Comparison of ENCODE assay signal across 18 mouse cellular contexts in the genomic region with DNA sequence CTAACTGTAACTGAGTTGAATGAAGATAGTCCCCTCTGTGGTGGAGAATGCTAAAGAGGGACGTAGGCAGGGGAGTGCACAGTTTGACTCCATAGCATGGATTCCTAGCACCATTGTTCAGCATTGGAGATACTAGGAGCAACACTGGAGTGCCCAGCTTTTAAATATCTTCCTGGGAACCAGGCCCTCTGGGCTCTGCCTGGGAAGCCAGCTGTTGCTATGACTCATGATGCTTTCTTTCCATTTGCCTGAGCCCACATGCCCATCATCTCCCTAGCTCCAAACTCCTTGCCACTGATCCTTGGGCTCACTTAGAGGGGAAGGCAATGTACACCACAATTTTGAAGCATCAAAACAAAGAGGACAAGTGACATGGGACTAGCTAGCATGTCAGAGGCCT. TPM values are rescaled to one million over a fixed set of nuclear protein-coding genes. Genes with fewer than 3 reads are reported as not detected.
DNase-seq lines count a peak whose midpoint lies in the region; ATAC-seq and TF ChIP-seq lines count a peak whose summit lies in the region.
"Had no signal": no experiment of that assay in that cellular context is flagged by ENCODE, and none has a peak within 500 bp of the region (broad histone marks: within the 10 kb centered on the region; RNA-seq: fewer than 3 reads in every experiment).

No protein-coding gene starts in this region.

- peak overlapping the region; percentile 83 for H3K27ac ChIP-seq in heart, embryonic 11.5 days (ENCODE audit: low read depth, low read length)
- H3K27ac ChIP-seq in hindbrain, postnatal 0 days: peak overlapping the region; percentile 80; the same call in 1 of the 2 replicates
- H3K27ac ChIP-seq in hindbrain, embryonic 10.5 days: no peak overlapping the region
- peak overlapping the region; percentile 17; the same call in 1 of the 2 replicates for H3K27ac ChIP-seq in brown adipose tissue, adult 24 weeks (replicated peaks; ENCODE audit: low read depth, low read length)
- H3K27ac ChIP-seq: hindbrain, embryonic 12.5 days; kidney, embryonic 15.5 days; liver, embryonic 12.5 days had no signal

- H3K4me3 ChIP-seq in heart, embryonic 11.5 days (ENCODE audit: low read depth, low read length): no peak overlapping the region
- H3K4me3 ChIP-seq in hindbrain, postnatal 0 days (ENCODE audit: low read length): no peak overlapping the region
- H3K4me3 ChIP-seq in hindbrain, embryonic 10.5 days: no peak overlapping the region
- H3K4me3 ChIP-seq in brown adipose tissue, adult 24 weeks (ENCODE audit: insufficient read depth, low read depth, low read length): no peak overlapping the region
- H3K4me3 ChIP-seq: forebrain, embryonic 15.5 days; hindbrain, embryonic 12.5 days; kidney, embryonic 15.5 days; liver, embryonic 12.5 days had no signal

- ATAC-seq in heart, embryonic 11.5 days (replicated peaks; ENCODE audit: insufficient number of reproducible peaks, low FRiP score, low TSS enrichment): no peak
- ATAC-seq in hindbrain, postnatal 0 days: no peak
- ATAC-seq: activated CD4-positive, CD25-positive, alpha-beta regulatory T cell, adult 4 months; liver, embryonic 12.5 days had no signal

- H3K36me3 ChIP-seq in heart, embryonic 11.5 days (ENCODE audit: control insufficient read depth, insufficient read depth, low read length): peaks cover 37% of the 10 kb centered on the region
- H3K36me3 ChIP-seq in hindbrain, postnatal 0 days (ENCODE audit: insufficient read depth, low read length): peaks cover 7% of the 10 kb centered on the region; the same call in 1 of the 2 replicates
- H3K36me3 ChIP-seq in hindbrain, embryonic 10.5 days: peaks cover 22% of the 10 kb centered on the region; the same call in 1 of the 2 replicates
- H3K36me3 ChIP-seq: forebrain, embryonic 15.5 days; hindbrain, embryonic 12.5 days had no signal

- no peak for DNase-seq in heart, adult 9 months (ENCODE audit: low spot score in 2 of 2)
- DNase-seq in hindbrain, postnatal 0 days (ENCODE audit: low spot score): no peak
- DNase-seq in hindbrain, embryonic 10.5 days (ENCODE audit: low spot score): no peak
- peak; percentile 82 for DNase-seq in Muller cell, postnatal 12 days (ENCODE audit: inconsistent ontology term)
- DNase-seq in adrenal gland, postnatal 4 days (ENCODE audit: low spot score in 2 of 2): no peak
- DNase-seq in adrenal gland, postnatal 10 days: no peak
- DNase-seq: layer of hippocampus, postnatal 36 days; left cerebral cortex, postnatal 4 days; thymus, adult 18-20 months had no signal

- no peaks in the 10 kb centered on the region for H3K9me3 ChIP-seq in heart, embryonic 11.5 days (replicated peaks; ENCODE audit: control insufficient read depth, low read length)
- no peaks in the 10 kb centered on the region for H3K9me3 ChIP-seq in hindbrain, postnatal 0 days (ENCODE audit: low read length)
- no peaks in the 10 kb centered on the region for H3K9me3 ChIP-seq in hindbrain, embryonic 10.5 days
- H3K9me3 ChIP-seq: forebrain, embryonic 15.5 days; hindbrain, embryonic 12.5 days; kidney, embryonic 15.5 days; liver, embryonic 12.5 days had no signal

- H3K4me2 ChIP-seq in heart, embryonic 11.5 days: no peak overlapping the region
- H3K4me2 ChIP-seq in hindbrain, postnatal 0 days (ENCODE audit: low read depth, low read length): no peak overlapping the region
- H3K4me2 ChIP-seq: forebrain, embryonic 15.5 days; hindbrain, embryonic 12.5 days; kidney, embryonic 15.5 days; liver, embryonic 12.5 days; lung, embryonic 14.5 days; midbrain, embryonic 11.5 days had no signal

- H3K9ac ChIP-seq in heart, embryonic 11.5 days (ENCODE audit: low read depth, low read length): no peak overlapping the region
- no peak overlapping the region for H3K9ac ChIP-seq in hindbrain, postnatal 0 days (replicated peaks; ENCODE audit: low read length)
- H3K9ac ChIP-seq: forebrain, embryonic 15.5 days; hindbrain, embryonic 12.5 days; kidney, embryonic 15.5 days; liver, embryonic 12.5 days; lung, embryonic 14.5 days had no signal

- WGBS in heart, embryonic 11.5 days (ENCODE audit: insufficient replicate concordance): 59% methylated on average over 1 of the region's 1 CpGs
- 33% methylated on average over 1 of the region's 1 CpGs for WGBS in hindbrain, postnatal 0 days
- WGBS in hindbrain, embryonic 10.5 days: 61% methylated on average over 1 of the region's 1 CpGs

- H3K27me3 ChIP-seq in heart, embryonic 11.5 days (ENCODE audit: control insufficient read depth, insufficient read depth, low read length): no peaks in the 10 kb centered on the region
- H3K27me3 ChIP-seq in hindbrain, postnatal 0 days (ENCODE audit: insufficient read depth, low read length): no peaks in the 10 kb centered on the region
- no peaks in the 10 kb centered on the region for H3K27me3 ChIP-seq in hindbrain, embryonic 10.5 days (ENCODE audit: insufficient read depth, poor library complexity, severe bottlenecking)
- H3K27me3 ChIP-seq: forebrain, embryonic 15.5 days; hindbrain, embryonic 12.5 days; kidney, embryonic 15.5 days; liver, embryonic 12.5 days had no signal

- H3K4me1 ChIP-seq in heart, embryonic 11.5 days (ENCODE audit: control insufficient read depth, insufficient read depth, low read length): peaks cover 61% of the 10 kb centered on the region
- peaks cover 29% of the 10 kb centered on the region for H3K4me1 ChIP-seq in hindbrain, postnatal 0 days (ENCODE audit: insufficient read depth, low read length)
- peaks cover 48% of the 10 kb centered on the region for H3K4me1 ChIP-seq in hindbrain, embryonic 10.5 days (replicated peaks)
- H3K4me1 ChIP-seq in brown adipose tissue, adult 24 weeks (ENCODE audit: control insufficient read depth, insufficient read depth, insufficient read length, low read length): peaks cover 40% of the 10 kb centered on the region

- TF ChIP-seq CTCF in hindbrain, postnatal 0 days (IDR thresholded peaks at IDR 0.05; ENCODE audit: low read depth): no peak

RNA-seq across cellular contexts. Expression of a gene that starts 16.5 kb away (rescaled TPM):
- polyA plus RNA-seq in heart, embryonic 11.5 days (2014; fragmentation: Nextera tagmentation; extraction: Ambion mirVana): 300 and 370 TPM in 2 replicates
- 83.2 and 86.0 TPM in 2 replicates for total RNA-seq in hindbrain, postnatal 0 days (2014; rRNA removed)
- 71.3 and 74.8 TPM in 2 replicates for polyA plus RNA-seq in hindbrain, postnatal 0 days (2015; fragmentation: Nextera tagmentation; extraction: Ambion mirVana)
- 61.0 and 68.8 TPM in 2 replicates for polyA plus RNA-seq in hindbrain, embryonic 10.5 days (2016; fragmentation: Nextera tagmentation; extraction: Ambion mirVana)
- polyA plus RNA-seq in brown adipose tissue, adult 24 weeks (2012; ENCODE audit: insufficient read depth, insufficient read length, missing spikeins): 212 and 213 TPM in 2 replicates
- 100 to 1,000 TPM; 169 to 172 TPM for total RNA-seq in adrenal gland, postnatal 4 days (2021)
- total RNA-seq in adrenal gland, postnatal 10 days (2021): 100 to 1,000 TPM; 181 to 222 TPM

RNA-seq across cellular contexts. Expression of a gene that starts 54.0 kb away (rescaled TPM):
- polyA plus RNA-seq in heart, embryonic 11.5 days (2014; fragmentation: Nextera tagmentation; extraction: Ambion mirVana): 16.0 and 16.8 TPM in 2 replicates
- total RNA-seq in hindbrain, postnatal 0 days (2014; rRNA removed): 15.3 and 16.7 TPM in 2 replicates
- polyA plus RNA-seq in hindbrain, postnatal 0 days (2015; fragmentation: Nextera tagmentation; extraction: Ambion mirVana): 17.1 and 19.8 TPM in 2 replicates
- polyA plus RNA-seq in hindbrain, embryonic 10.5 days (2016; fragmentation: Nextera tagmentation; extraction: Ambion mirVana): 14.2 and 14.7 TPM in 2 replicates
- polyA plus RNA-seq in brown adipose tissue, adult 24 weeks (2012; ENCODE audit: insufficient read depth, insufficient read length, missing spikeins): 16.0 and 16.9 TPM in 2 replicates
- 10 to 100 TPM; 73.4 to 75.0 TPM for total RNA-seq in adrenal gland, postnatal 4 days (2021)
- total RNA-seq in adrenal gland, postnatal 10 days (2021): 10 to 100 TPM; 53.2 to 64.1 TPM
